Mouse (Mus musculus): ENCODE measurements around the gene Nmrk1.
"Not testable (repeated sequence)": the region's sequence is repeated elsewhere in the genome, so short reads cannot be mapped to it uniquely, and the experiment has no call there.

Nmrk1 gene

DNA sequence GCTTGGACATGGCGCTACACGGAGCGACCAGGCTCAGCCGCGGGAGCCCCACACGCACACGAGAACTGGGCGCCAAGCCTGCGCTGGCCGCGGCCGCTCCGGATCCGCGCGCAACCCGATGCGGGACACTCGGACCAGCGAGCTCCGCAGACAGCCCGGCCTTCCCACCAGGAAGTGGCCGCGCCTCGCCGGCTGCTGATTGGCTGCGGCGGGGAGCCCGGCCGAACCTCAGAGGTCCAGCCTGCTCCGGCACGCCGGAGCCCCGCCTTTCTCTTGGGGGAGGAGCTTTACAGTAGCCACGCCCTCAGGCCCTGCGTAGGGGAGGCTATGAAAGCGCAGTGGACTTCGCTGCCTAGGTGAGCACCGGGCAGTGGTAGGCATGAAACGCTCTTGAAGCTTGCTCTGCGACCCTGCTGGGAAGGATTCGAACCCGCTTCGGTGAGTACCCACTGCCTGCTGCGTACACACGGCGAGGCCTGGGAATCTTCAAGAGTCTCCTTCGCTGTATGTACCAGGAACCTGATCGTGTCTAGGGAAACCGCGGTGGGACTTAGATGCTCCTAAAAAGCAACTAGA, at the start of gene Nmrk1, which contains the start of gene Ostf1:
Gene Nmrk1 (plus strand): TSS at position 307 of the 576 bp plus-strand sequence.
Gene Ostf1 (minus strand): TSS at position 180 of the 576 bp plus-strand sequence.
- peak; percentile 90 to 91 for DNase-seq (ENCODE audit: low spot score in 2 of 2)

DNA sequence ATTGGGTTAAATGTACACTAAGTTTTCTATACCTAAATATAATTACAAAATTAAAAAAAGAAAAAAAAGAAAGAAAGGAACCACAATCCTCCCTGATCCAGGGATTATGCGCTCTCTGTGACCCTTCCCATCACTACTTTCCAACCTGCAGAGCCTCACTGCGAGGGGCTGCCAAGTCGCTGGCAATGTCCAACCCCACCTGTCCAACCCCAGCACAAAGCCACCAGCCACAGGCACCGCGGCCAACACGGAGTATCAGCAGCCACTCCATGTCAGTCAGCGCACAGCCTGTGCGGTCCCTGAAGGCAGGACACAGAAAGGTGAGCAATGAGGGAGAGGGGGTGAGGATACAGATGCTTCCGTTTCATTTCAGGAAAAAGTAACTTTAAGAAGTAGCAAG, 49.5 kb upstream of the Nmrk1 start:
- DNase-seq (ENCODE audit: low spot score in 2 of 2) = no peak

DNA sequence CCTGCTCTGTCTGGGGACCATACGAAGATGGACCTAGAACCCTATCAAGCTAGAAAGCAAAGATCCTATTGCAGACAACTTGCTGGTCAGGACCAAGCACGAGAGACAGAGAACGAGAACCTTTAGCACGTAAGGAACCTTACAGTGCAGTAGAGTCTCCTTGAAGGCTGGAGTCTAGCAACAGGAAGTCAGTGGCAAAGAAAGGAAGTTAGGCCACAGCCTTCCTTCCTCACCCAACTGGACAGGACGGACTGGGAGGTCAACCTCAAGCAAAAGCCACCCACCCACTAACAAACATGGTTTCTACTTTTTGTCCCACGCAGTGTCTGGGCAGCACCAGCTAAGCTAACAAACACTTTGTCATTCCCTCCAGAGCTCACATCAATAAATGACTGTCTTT, 48.9 kb upstream of the Nmrk1 start:
- DNase-seq (ENCODE audit: low spot score in 2 of 2) = no peak

DNA sequence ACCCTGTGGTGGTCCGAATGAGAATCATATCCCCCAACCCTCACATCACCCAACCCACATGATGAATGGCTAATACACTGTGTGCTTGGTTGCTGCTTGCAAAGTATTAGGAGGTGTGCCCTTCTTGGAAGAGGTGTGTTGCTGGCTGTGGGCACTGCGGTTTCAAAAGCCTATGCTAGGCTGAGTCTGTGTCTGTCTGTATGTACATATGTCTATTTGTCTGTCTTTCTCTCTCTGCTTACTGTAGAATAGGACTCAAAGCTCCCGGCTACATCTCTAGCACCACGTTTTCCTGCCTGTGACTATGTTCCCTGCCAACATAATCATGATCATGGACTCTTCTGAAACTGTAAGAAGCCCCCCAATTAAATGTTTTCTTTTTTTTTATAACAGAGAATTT, 48.0 kb upstream of the Nmrk1 start:
- no peak for DNase-seq (ENCODE audit: low spot score in 2 of 2)

DNA sequence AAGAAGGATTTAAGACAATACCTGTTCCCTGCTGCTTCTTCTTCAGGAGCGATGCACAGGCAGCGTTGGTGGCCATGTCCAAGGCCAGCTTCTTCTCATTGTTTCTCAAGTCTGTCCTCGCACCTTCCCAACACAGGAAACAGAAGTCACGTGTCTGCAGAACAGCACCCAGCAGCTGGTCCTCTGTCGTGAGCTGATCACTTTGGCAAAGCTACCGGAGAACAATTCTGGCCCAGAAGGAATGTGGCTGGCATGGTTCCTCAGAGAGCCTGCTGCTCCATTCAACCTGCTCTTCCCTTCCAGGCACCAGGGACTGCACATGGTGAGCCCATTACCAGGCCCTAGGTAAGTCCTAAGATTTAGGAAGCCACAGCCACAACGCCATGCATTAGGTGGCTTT, 47.1 kb upstream of the Nmrk1 start:
- DNase-seq (ENCODE audit: low spot score in 2 of 2) = no peak

DNA sequence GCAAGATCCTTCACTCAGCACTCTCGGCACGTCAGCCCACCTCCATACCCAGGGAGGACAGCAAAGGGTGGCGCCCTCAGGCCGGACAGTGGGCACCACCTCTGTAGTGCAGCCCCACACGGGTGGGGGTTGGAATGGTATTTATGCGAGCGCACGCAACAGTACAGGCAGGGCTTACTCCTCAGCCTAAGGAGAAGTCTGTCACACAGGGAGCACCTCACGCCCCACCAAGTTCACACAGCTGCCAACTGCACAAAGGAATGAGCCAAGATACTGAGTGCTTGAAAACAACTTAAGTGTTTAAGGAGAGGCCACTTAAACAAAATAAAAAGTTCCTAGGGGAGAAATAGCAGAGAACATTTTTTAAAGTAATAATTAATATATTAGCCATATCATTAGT, 44.6 kb upstream of the Nmrk1 start:
- DNase-seq (ENCODE audit: low spot score in 2 of 2) = no peak

DNA sequence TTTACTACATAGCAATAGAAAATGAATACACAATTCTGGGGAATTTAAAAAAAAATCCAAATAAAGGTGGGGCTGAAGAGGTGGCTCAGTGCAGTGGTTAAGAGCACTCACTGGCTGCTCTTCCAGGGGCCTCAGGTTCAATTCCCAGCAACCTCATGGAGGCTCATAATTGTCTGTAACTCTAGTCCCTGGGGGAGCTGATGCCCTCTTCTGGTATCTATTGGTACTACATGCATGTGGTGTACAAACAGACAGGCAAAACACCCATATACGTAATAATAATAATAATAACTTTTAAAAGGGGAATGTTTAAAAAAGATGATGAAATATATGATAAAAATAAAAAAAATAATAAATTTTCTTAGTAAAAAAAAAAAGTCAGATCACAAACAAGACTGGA, 43.5 kb upstream of the Nmrk1 start:
- DNase-seq (ENCODE audit: low spot score in 2 of 2) = no peak

DNA sequence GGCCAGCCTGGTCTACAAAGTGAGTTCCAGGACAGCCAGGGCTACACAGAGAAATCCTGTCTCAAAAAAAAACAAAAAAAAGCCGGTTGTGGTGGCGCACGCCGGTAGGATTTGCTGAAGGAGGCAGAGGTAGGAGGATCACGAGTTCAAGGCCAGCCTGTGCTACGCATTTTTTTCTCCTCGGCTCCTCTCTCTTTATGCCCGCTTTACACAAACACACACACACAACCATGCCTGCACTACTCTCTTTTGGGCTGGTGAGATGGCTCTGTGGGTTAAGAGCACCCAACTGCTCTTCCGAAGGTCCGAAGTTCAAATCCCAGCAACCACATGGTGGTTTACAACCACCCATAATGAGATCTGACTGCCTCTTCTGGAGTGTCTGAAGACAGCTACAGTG, 42.9 kb upstream of the Nmrk1 start:
- DNase-seq (ENCODE audit: low spot score in 2 of 2) = not testable (repeated sequence)

DNA sequence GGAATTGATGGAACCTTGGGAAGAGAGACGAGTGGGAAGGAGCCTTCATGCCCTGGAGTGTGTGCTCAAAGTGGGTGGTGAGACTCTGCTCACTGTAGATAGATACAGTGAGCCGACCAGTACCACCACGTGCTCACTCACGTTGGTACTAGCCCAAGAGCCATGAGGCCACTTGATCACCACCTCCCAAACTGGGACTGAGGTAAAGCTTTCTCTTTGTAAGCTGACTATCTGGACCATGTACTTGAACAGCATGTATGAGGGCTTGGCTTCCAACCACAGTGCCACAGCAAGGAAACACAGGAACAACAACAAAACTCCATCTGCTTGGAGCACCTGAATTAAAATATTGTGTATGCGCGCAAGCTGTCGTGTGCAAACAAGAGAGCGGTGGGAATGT, 42.5 kb upstream of the Nmrk1 start:
- no peak for DNase-seq (ENCODE audit: low spot score in 2 of 2)

DNA sequence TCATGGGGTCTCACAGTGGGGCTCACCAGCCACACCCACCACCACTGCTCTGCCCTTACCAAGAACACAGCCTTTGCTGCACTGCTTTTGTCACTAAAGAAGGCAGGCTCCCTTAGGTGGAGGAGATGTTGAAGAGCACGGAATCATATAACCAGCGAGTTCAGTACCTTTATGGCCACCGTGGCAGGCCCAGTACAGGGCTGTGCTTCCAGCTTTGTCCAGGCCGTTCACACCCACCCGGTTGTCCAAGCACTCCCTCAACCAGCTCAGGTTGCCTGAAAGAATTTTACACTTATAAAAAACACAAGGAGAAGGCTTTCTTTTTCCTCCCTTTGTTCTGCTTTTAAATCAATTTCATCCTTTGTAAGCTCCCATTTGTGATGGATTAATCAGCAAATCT, 41.5 kb upstream of the Nmrk1 start:
- no peak for DNase-seq (ENCODE audit: low spot score in 2 of 2)

DNA sequence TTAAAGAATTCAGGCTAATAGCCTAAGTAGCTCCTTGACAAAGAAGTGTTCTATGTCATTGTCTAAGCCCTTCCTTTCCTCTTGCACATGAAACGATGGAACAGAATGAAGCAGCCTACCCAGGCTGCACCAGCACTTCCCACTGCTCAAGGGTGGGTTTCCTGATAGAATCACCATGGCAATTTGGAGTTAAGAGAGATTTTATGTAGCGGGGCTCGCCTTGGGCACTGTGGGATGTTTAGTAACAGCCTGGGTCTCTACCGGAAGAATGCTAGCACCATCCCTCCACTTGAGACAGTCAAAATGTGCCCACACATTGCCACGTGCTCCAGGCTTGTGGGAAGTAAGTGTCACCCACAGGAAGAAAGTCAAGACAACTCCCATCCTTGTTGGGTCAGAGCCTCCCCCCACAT, 40.8 kb upstream of the Nmrk1 start:
- no peak for DNase-seq (ENCODE audit: low spot score in 2 of 2)

DNA sequence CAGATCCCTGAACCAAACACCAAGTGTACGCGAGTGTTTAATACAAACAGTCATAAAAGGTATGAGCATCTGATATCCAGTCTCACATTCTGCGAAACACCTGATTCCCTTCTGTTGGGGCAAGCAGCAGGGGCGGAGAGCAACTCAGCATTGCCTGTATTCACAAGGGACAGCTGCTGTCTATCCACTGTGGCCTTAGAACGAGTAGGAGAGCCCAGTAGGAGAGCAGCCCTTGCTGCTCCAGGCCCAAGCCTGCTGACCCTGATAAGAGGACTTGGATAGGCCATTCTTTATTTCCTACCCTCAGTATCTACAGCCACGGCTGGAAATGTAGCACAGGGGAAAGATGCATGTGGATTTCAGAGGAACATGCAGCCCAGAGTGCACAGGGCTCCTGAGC, 38.8 kb upstream of the Nmrk1 start:
- no peak for DNase-seq (ENCODE audit: low spot score in 2 of 2)

DNA sequence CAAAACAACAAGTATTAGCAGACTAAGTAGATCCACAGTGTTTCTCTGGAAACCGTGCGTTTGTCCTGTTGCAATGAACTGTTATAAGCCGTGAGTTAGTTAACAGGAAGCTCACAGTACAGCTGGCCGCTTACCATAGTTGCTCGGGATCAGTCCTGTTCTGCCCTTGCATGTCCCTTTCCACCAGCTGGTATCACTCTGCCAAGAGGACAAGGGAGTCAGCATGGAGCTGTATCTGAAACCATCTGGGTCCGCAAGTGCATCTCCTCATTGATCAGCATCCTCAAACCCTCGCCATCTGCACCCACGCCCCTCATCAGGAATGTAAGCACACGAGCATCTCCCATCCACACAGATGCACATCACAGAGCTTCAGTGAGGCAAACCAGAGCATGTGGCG, 38.0 kb upstream of the Nmrk1 start:
- DNase-seq (ENCODE audit: low spot score in 2 of 2) = no peak

DNA sequence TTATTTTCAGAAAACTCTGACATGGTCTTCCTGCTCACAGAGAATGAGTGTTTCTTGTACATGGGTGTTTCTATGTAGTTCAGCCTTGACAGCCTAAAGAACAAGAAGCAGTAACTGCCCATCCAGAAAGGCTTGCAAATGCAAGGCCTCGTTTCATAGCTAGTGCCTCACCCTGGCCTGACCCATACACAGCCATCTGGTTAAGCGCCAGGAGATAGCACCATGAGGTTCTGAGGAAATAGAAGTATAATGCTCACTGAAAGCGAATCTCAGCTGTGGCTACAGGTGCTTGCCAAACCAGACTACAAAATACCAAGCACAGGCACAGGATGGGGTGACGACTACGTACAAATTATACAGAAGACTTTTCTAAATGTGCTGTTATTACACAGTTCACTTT, 34.9 kb upstream of the Nmrk1 start:
- no peak for DNase-seq (ENCODE audit: low spot score in 2 of 2)

DNA sequence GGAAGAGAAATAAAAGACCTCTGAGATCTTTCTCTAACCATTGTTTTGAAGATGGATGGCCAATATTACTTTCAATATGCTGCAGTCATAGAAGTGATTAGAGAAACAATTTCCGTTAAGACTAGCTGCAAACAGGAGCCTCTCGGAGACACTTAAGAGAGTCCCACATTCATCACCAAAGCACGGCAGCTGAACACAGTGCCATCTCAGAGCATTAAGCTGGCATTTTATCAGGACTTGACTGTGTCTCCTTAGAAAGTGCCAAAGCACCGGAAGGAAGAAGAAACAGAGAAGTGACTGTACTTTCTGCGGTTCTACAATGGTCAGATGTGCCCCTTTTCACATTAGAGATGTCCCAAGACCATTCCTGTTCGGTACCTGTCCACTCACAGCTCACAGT, 34.0 kb upstream of the Nmrk1 start:
- DNase-seq (ENCODE audit: low spot score in 2 of 2) = no peak

DNA sequence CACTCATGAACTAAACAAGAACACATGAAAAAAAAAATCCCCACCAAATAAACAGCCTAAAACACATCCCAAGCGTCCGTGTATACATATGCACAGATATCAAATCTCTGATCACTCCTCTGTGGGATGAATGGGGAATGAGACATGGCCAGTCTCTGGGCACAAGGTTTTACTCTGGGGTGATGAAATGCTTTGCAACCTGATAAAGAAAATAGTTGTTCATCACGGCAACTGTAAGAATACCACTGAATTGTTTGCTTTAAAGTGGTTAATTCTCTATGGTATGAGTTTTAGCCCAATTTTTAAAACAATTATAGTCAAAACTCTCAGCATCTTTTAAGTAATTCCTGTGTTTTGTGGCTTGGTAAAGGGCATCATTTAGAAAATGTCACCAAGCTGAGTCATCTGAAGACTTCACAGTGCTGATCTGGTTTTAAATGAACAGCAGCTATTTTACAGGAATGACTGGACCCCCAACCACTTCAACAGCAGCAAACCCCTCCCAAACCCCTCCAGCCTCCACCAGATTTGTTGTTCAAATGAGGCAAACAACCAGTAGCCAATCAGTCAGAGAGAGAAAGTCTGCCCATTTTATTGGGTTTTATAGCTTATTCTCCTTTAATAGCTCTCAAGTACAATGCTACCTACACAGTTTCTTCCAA, 33.4 kb upstream of the Nmrk1 start:
- no peak for DNase-seq (ENCODE audit: low spot score in 2 of 2)

DNA sequence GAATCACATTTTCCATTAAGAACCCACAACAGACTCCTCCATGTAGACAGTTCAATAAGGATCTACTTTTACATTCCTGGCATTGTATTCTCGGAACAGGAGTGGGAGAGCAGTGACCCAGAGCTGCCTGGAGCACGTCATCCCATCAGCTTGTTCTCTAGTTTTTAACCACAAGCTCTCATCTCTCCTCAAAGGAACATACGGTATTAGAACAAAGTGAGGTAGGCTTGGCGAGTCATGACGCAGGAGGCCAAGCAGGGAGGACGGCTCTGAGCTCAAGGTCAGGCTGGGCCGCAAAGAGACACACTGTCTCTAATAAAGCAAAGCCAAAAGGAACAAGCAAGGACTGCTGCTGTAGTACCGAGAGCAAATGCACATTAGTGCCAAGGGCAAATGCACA, 32.7 kb upstream of the Nmrk1 start:
- DNase-seq (ENCODE audit: low spot score in 2 of 2) = no peak

DNA sequence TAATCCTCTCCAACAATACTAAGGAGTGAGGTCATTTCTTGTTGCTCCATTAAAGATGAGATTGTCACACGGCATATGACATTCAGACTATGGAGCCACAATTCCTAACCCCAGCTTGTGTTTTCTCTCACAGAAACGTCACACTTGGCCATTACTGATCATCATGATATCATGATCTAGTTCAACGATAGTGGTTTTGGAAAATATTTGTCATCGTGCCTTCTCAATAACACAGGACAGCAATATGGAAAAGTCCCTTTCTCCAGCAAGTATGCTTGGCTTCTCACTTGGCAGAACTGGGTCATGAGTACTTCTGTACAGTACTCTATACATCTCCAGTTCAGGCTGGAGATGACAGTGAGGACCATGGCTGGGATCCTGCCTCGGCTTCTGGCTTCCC, 32.1 kb upstream of the Nmrk1 start:
- no peak for DNase-seq (ENCODE audit: low spot score in 2 of 2)

DNA sequence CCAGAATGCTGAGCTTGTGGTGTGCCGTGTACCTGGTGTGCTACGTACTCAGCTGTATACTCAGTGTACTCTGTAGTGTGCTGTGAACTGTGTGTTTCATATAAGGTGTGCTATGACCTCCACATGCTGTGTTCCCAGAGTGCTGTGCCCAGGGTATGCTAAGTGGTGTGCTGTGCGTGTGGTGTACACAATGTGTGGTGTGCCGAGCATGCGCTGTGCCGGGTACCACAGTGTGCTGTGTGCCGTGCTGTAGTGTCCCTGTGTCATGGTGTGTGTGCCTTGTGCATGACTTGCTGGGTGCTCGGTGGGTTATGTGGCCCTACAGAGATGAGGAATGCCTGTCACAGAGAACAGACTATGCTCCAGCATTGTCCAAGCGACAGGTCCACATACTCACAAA, 31.1 kb upstream of the Nmrk1 start:
- no peak for DNase-seq (ENCODE audit: low spot score in 2 of 2)

DNA sequence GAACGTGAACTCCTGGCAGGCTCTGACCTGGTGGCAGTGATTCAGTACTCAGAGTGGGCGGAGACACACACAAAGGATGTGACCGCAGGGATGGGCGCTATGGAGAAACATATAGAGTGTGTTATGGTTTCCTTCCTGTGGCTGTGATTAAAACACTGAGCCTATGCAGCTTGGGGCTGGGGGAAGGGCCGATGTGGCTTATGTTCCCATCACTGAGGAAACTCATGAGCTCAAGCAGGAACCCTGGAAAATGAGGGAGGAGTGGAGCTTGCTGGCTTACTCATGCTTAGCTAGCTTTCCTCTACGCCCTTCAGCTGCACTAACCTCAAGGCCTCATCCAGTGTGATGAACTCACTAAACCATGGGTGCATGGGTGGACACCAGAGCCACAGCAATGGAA, 28.7 kb upstream of the Nmrk1 start:
- DNase-seq (ENCODE audit: low spot score in 2 of 2) = no peak

DNA sequence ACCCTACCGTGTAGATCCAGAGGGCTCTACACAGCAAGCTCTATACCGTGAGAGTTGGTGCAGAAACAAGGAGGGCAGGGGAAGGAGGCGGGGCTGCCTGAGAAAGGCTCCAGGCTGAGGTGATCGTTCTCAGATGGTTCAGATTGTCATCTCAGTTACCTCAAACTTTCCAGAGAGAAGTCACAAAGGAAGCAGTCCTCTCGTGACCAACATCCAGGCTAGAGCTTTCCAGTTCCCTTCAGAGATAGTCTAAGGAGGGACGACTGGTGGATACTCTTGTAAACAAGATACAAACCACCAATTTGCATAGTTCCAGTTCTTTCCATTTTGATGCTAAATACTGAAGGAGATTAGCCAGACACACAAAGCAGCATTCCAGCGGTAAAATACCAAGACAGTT, 23.8 kb upstream of the Nmrk1 start:
- DNase-seq (ENCODE audit: low spot score in 2 of 2) = no peak

DNA sequence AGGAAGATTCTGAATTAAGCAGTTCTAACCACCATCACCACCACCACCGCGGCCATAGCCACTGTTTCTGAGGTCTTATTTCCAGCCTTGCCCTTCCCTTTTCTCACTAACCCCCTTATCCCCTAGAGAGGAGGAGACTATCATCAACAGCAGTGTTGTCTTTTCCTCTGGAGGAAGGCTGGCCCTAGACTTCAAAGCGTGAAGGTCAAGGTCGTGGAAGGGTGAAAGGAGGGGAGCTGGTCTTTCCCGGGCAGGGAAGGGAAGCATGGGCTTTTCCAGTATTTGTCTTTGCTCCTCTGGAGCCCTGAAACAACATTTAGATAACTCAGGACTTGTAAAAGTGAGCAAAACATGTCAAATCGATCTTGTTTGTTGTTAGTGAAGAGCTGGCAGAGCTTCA, 22.8 kb upstream of the Nmrk1 start:
- DNase-seq (ENCODE audit: low spot score in 2 of 2) = no peak

DNA sequence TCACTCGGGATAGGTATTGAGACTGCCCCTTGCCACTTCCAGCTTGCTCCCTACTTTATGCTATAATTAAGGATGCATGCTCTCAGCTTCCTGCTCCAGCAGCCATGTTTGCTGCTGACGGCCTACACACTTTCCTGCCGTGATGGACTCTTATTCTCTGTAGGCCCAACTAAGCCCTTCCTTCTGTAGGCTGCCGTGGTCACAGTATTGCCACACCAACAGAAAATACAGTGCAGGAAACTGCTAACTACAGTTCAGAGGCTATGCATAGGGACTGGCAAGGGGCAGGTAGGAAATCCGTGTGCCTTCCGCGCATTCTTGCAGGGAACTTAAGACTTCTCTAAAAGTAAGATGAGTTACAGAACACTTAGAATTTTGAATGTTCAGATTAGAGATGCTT, 17.4 kb upstream of the Nmrk1 start:
- DNase-seq (ENCODE audit: low spot score in 2 of 2) = no peak

DNA sequence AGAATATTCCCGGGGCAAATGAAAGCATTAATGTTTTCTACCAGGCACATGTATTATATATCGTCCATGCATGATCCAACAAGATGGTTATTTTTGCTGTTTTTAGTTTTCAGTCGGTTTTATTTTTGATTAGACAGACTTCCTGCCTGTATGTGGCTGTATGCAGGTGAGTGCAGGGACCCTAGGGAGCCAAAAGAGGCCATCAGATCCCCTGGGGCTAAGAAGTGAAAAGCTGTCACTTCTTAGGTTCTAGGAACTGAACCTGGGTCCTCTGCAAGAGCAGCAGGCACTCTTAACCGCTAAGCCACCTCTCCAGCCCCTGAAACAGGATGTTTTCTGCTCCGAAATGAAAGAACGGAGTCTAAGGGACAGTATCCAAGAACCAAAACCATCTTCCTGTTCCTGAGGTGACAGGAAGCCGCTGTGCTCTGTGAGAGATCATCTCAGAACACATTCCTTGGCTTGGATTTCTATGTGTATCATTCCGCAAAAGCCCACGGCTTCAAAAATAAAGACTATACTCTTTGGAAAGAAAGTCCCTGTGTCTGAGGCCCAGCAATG, 16.0 kb upstream of the Nmrk1 start:
- no peak for DNase-seq (ENCODE audit: low spot score in 2 of 2)
